Mouse (Mus musculus): ENCODE results near the gene Sphk2. TPM values are rescaled to one million over a fixed set of nuclear protein-coding genes. Genes with fewer than 3 reads are reported as not detected.

Gene Sphk2
- polyA plus RNA-seq, 1 experiment from 2014 or later, result 17.2 TPM

GRCm38 (mm10) chr7:45721642-45722347 lies 4.0 kb upstream of the Sphk2 start:
- ATAC-seq (ENCODE audit: low FRiP score, low TSS enrichment) (no peak), DNase-seq (no peak)
- Histone ChIP-seq H3K9me3 (ENCODE audit: control insufficient read depth, low read length) (no peaks in the 10 kb centered on the region), H3K9ac (replicated peaks; ENCODE audit: low read length) (no peak overlapping the region), H3K4me2 (ENCODE audit: low read length) (no peak overlapping the region), H3K4me3 (replicated peaks; ENCODE audit: low read depth, low read length) (no peak overlapping the region), H3K36me3 (ENCODE audit: control insufficient read depth, insufficient read depth, low read length) (peaks cover 78% of the 10 kb centered on the region), H3K4me1 (ENCODE audit: control insufficient read depth, insufficient read depth, low read length) (peaks cover 15% of the 10 kb centered on the region), H3K27ac (replicated peaks; ENCODE audit: low read depth, low read length) (no peak overlapping the region), H3K27me3 (ENCODE audit: control insufficient read depth, insufficient read depth, low read length) (no peaks in the 10 kb centered on the region)
- 64% methylated on average over 13 of the region's 13 CpGs for WGBS

GRCm38 (mm10) chr7:45721234-45721571 lies 3.4 kb upstream of the Sphk2 start:
- 86% methylated on average over 7 of the region's 7 CpGs for WGBS
- ATAC-seq (ENCODE audit: low FRiP score, low TSS enrichment) (no peak), DNase-seq (no peak)
- no peak overlapping the region for H3K4me3 ChIP-seq (replicated peaks; ENCODE audit: low read depth, low read length)
- no peaks in the 10 kb centered on the region for H3K9me3 ChIP-seq (ENCODE audit: control insufficient read depth, low read length)
- H3K27ac ChIP-seq (replicated peaks; ENCODE audit: low read depth, low read length), result no peak overlapping the region
- no peak overlapping the region for H3K4me2 ChIP-seq (ENCODE audit: low read length)
- H3K36me3 ChIP-seq (ENCODE audit: control insufficient read depth, insufficient read depth, low read length), result peaks cover 72% of the 10 kb centered on the region
- H3K9ac ChIP-seq (replicated peaks; ENCODE audit: low read length), result no peak overlapping the region
- H3K4me1 ChIP-seq (ENCODE audit: control insufficient read depth, insufficient read depth, low read length), result peaks cover 21% of the 10 kb centered on the region
- no peaks in the 10 kb centered on the region for H3K27me3 ChIP-seq (ENCODE audit: control insufficient read depth, insufficient read depth, low read length)

- no peak within 1 kb of the TSS for H3K27ac ChIP-seq (replicated peaks; ENCODE audit: low read depth, low read length)
- ATAC-seq (ENCODE audit: low FRiP score, low TSS enrichment) (no peak), DNase-seq (no peak)
- no peaks in the 10 kb centered on the region for H3K27me3 ChIP-seq (ENCODE audit: control insufficient read depth, insufficient read depth, low read length)
- peaks cover 27% of the 10 kb centered on the region for H3K4me1 ChIP-seq (ENCODE audit: control insufficient read depth, insufficient read depth, low read length)
- no peak within 1 kb of the TSS for H3K9ac ChIP-seq (replicated peaks; ENCODE audit: low read length)
- H3K4me2 ChIP-seq (ENCODE audit: low read length), result no peak within 1 kb of the TSS
- H3K9me3 ChIP-seq (ENCODE audit: control insufficient read depth, low read length), result no peaks in the 10 kb centered on the region
- WGBS, result 83% methylated on average over 14 of the region's 14 CpGs
- peaks cover 67% of the 10 kb centered on the region for H3K36me3 ChIP-seq (ENCODE audit: control insufficient read depth, insufficient read depth, low read length)
- H3K4me3 ChIP-seq (replicated peaks; ENCODE audit: low read depth, low read length), result no peak within 1 kb of the TSS
Observed at GRCm38 (mm10) chr7:45720413-45721233, 2.8 kb upstream of the Sphk2 start, which contains the start of gene Fam83e. Fam83e (plus strand) TSS chr7:45721212.

GRCm38 (mm10) chr7:45719738-45720412 lies 2.1 kb upstream of the Sphk2 start:
- Histone ChIP-seq H3K4me2 (ENCODE audit: low read length) (no peak overlapping the region), H3K4me3 (replicated peaks; ENCODE audit: low read depth, low read length) (no peak overlapping the region), H3K27ac (replicated peaks; ENCODE audit: low read depth, low read length) (no peak overlapping the region), H3K9me3 (ENCODE audit: control insufficient read depth, low read length) (no peaks in the 10 kb centered on the region), H3K9ac (replicated peaks; ENCODE audit: low read length) (no peak overlapping the region; the same call in 1 of the 2 replicates), H3K27me3 (ENCODE audit: control insufficient read depth, insufficient read depth, low read length) (no peaks in the 10 kb centered on the region), H3K4me1 (ENCODE audit: control insufficient read depth, insufficient read depth, low read length) (peaks cover 29% of the 10 kb centered on the region), H3K36me3 (ENCODE audit: control insufficient read depth, insufficient read depth, low read length) (peaks cover 59% of the 10 kb centered on the region)
- DNase-seq, result no peak
- WGBS, result 93% methylated on average over 15 of the region's 16 CpGs
- ATAC-seq (ENCODE audit: low FRiP score, low TSS enrichment), result no peak

GRCm38 (mm10) chr7:45719180-45719579 lies 1.4 kb upstream of the Sphk2 start:
- peaks cover 52% of the 10 kb centered on the region for H3K36me3 ChIP-seq (ENCODE audit: control insufficient read depth, insufficient read depth, low read length)
- H3K9ac ChIP-seq (replicated peaks; ENCODE audit: low read length), result peak overlapping the region; percentile 89
- H3K4me3 ChIP-seq (replicated peaks; ENCODE audit: low read depth, low read length), result peak overlapping the region; percentile 90
- DNase-seq (no peak), ATAC-seq (ENCODE audit: low FRiP score, low TSS enrichment) (no peak)
- H3K27ac ChIP-seq (replicated peaks; ENCODE audit: low read depth, low read length), result 0 out of 2 replicates have a peak overlapping the region, but pooled peaks have one; percentile 92
- 84% methylated on average over 10 of the region's 10 CpGs for WGBS
- peak overlapping the region; percentile 91 for H3K4me2 ChIP-seq (ENCODE audit: low read length)
- H3K9me3 ChIP-seq (ENCODE audit: control insufficient read depth, low read length), result no peaks in the 10 kb centered on the region
- H3K27me3 ChIP-seq (ENCODE audit: control insufficient read depth, insufficient read depth, low read length), result no peaks in the 10 kb centered on the region
- peaks cover 36% of the 10 kb centered on the region for H3K4me1 ChIP-seq (ENCODE audit: control insufficient read depth, insufficient read depth, low read length)

GRCm38 (mm10) chr7:45718331-45718730 lies 529 bp upstream of the Sphk2 start:
- no peak for DNase-seq
- H3K9me3 ChIP-seq (ENCODE audit: control insufficient read depth, low read length), result no peaks in the 10 kb centered on the region
- H3K36me3 ChIP-seq (ENCODE audit: control insufficient read depth, insufficient read depth, low read length), result peaks cover 46% of the 10 kb centered on the region
- H3K4me1 ChIP-seq (ENCODE audit: control insufficient read depth, insufficient read depth, low read length), result peaks cover 37% of the 10 kb centered on the region
- ATAC-seq (ENCODE audit: low FRiP score, low TSS enrichment), result no peak
- H3K9ac ChIP-seq (replicated peaks; ENCODE audit: low read length), result peak overlapping the region; percentile 89
- under 1% methylated on average over 20 of the region's 20 CpGs for WGBS
- peak overlapping the region; percentile 90 for H3K4me3 ChIP-seq (replicated peaks; ENCODE audit: low read depth, low read length)
- H3K27ac ChIP-seq (replicated peaks; ENCODE audit: low read depth, low read length), result peak overlapping the region; percentile 92
- no peaks in the 10 kb centered on the region for H3K27me3 ChIP-seq (ENCODE audit: control insufficient read depth, insufficient read depth, low read length)
- peak overlapping the region; percentile 91 for H3K4me2 ChIP-seq (ENCODE audit: low read length)

GRCm38 (mm10) chr7:45716952-45717917 lies 567 bp downstream of the Sphk2 start:
- Histone ChIP-seq H3K27ac (replicated peaks; ENCODE audit: low read depth, low read length) (peak overlapping the region; percentile 92), H3K4me1 (ENCODE audit: control insufficient read depth, insufficient read depth, low read length) (peaks cover 37% of the 10 kb centered on the region), H3K4me3 (replicated peaks; ENCODE audit: low read depth, low read length) (peak overlapping the region; percentile 90), H3K36me3 (ENCODE audit: control insufficient read depth, insufficient read depth, low read length) (peaks cover 46% of the 10 kb centered on the region), H3K9me3 (ENCODE audit: control insufficient read depth, low read length) (no peaks in the 10 kb centered on the region), H3K9ac (replicated peaks; ENCODE audit: low read length) (peak overlapping the region; percentile 73), H3K27me3 (ENCODE audit: control insufficient read depth, insufficient read depth, low read length) (no peaks in the 10 kb centered on the region), H3K4me2 (ENCODE audit: low read length) (peak overlapping the region; percentile 96)
- DNase-seq (no peak), ATAC-seq (ENCODE audit: low FRiP score, low TSS enrichment) (peak; percentile 32)
- WGBS, result 13% methylated on average over 31 of the region's 31 CpGs

- Histone ChIP-seq H3K9me3 (ENCODE audit: control insufficient read depth, low read length) (no peaks in the 10 kb centered on the region), H3K4me2 (ENCODE audit: low read length) (peak overlapping the region; percentile 96), H3K36me3 (ENCODE audit: control insufficient read depth, insufficient read depth, low read length) (peaks cover 46% of the 10 kb centered on the region), H3K9ac (replicated peaks; ENCODE audit: low read length) (peak overlapping the region; percentile 73; the same call in 1 of the 2 replicates), H3K4me1 (ENCODE audit: control insufficient read depth, insufficient read depth, low read length) (peaks cover 37% of the 10 kb centered on the region), H3K27ac (replicated peaks; ENCODE audit: low read depth, low read length) (no peak overlapping the region), H3K4me3 (replicated peaks; ENCODE audit: low read depth, low read length) (peak overlapping the region; percentile 90), H3K27me3 (ENCODE audit: control insufficient read depth, insufficient read depth, low read length) (no peaks in the 10 kb centered on the region)
- 89% methylated on average over 3 of the region's 3 CpGs for WGBS
- no peak for ATAC-seq (ENCODE audit: low FRiP score, low TSS enrichment)
- no peak for DNase-seq
Observed at GRCm38 (mm10) chr7:45716460-45716857, 1.3 kb downstream of the Sphk2 start.

Data from midbrain, embryonic 14.5 days (tissue).